Comparison of ENCODE assay signal across 34 mouse cellular contexts in the genomic region with DNA sequence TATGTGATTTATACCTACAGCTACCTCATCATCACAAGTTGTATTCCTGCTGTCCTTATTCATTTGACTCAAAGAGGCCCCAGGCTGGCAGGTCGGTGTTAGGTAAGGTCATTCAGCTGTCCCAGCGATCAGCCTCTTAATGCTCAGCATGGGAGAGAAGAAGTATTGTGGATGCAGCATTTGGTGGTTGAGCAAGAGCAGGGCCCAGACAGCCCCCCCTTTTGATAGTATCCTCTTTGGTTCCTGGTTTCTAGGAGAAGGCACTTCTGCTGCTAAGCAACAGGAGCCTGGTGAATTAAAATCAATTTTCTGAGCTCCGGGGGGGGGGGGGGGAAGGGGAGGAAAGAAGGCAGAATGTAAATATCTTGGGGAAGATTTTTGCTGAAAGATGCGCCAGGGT. TPM values are rescaled to one million over a fixed set of nuclear protein-coding genes. Genes with fewer than 3 reads are reported as not detected.
A peak's percentile ranks its signal among the peaks of the same experiment; 100 is the strongest.
DNase-seq lines count a peak whose midpoint lies in the region; ATAC-seq and TF ChIP-seq lines count a peak whose summit lies in the region.
"Had no signal": no experiment of that assay in that cellular context is flagged by ENCODE, and none has a peak within 500 bp of the region (broad histone marks: within the 10 kb centered on the region; RNA-seq: fewer than 3 reads in every experiment).

No protein-coding gene starts in this region.

- H3K36me3 ChIP-seq in forebrain, postnatal 0 days (ENCODE audit: insufficient read depth) = no peaks in the 10 kb centered on the region
- no peaks in the 10 kb centered on the region for H3K36me3 ChIP-seq in forebrain, embryonic 15.5 days
- H3K36me3 ChIP-seq: embryonic facial prominence, embryonic 10.5 days; liver, embryonic 13.5 days had no signal

- ATAC-seq in forebrain, postnatal 0 days = peak; percentile 86
- no peak for ATAC-seq in forebrain, embryonic 15.5 days (replicated peaks)
- ATAC-seq: CD4-positive, CD25-positive, alpha-beta regulatory T cell, adult 4 months; hindbrain, embryonic 16.5 days; intestine, embryonic 16.5 days had no signal

- TF ChIP-seq CTCF in forebrain, postnatal 0 days (IDR thresholded peaks at IDR 0.05; ENCODE audit: low read depth) = no peak

- intact Hi-C loops in left cerebral cortex, postnatal 25 days (cut with DNase I) = no loop called here

- no peak overlapping the region for H3K4me3 ChIP-seq in forebrain, postnatal 0 days (ENCODE audit: low read depth, low read length)
- H3K4me3 ChIP-seq in forebrain, embryonic 15.5 days = no peak overlapping the region
- H3K4me3 ChIP-seq: embryonic facial prominence, embryonic 10.5 days; liver, embryonic 13.5 days had no signal

- no peaks in the 10 kb centered on the region for H3K27me3 ChIP-seq in forebrain, postnatal 0 days (ENCODE audit: insufficient read depth, low read length)
- no peaks in the 10 kb centered on the region for H3K27me3 ChIP-seq in forebrain, embryonic 15.5 days

- no peaks in the 10 kb centered on the region for H3K4me1 ChIP-seq in forebrain, postnatal 0 days (ENCODE audit: insufficient read depth)
- H3K4me1 ChIP-seq in forebrain, embryonic 15.5 days = no peaks in the 10 kb centered on the region
- H3K4me1 ChIP-seq: embryonic facial prominence, embryonic 10.5 days; liver, embryonic 13.5 days had no signal

- no peaks in the 10 kb centered on the region for H3K9me3 ChIP-seq in forebrain, postnatal 0 days (ENCODE audit: low read length)
- no peaks in the 10 kb centered on the region for H3K9me3 ChIP-seq in forebrain, embryonic 15.5 days
- H3K9me3 ChIP-seq: liver, embryonic 13.5 days had no signal

- no peak overlapping the region for H3K4me2 ChIP-seq in forebrain, postnatal 0 days (ENCODE audit: low read depth)
- H3K4me2 ChIP-seq in forebrain, embryonic 15.5 days (replicated peaks) = no peak overlapping the region
- H3K4me2 ChIP-seq: heart, embryonic 11.5 days; liver, embryonic 13.5 days had no signal

- peak; percentile 8 for DNase-seq in forebrain, postnatal 0 days
- DNase-seq in left cerebral cortex, postnatal 25 days (ENCODE audit: low spot score in 2 of 2) = peak; percentile 3 to 15
- DNase-seq in left cerebral cortex, adult 18-20 months (ENCODE audit: low spot score in 2 of 2) = no peak
- peak; percentile 4 for DNase-seq in right cerebral cortex, postnatal 25 days
- no peak for DNase-seq in right cerebral cortex, postnatal 14 days
- no peak for DNase-seq in spleen, adult 18-20 months
- no peak for DNase-seq in adrenal gland, adult 18-20 months (ENCODE audit: low spot score in 2 of 2)
- DNase-seq: adrenal gland, postnatal 25 days; cerebellum, adult 11 months; cerebellum, adult 9-11 months; gastrocnemius, postnatal 14 days; heart, adult 11 months; kidney, adult 9 months; kidney, postnatal 25 days; liver, embryonic 13.5 days; lung, adult 2 months; lung, postnatal 14 days; thymus, postnatal 25 days had no signal

- no peak overlapping the region for H3K9ac ChIP-seq in forebrain, postnatal 0 days
- H3K9ac ChIP-seq in forebrain, embryonic 15.5 days (replicated peaks) = no peak overlapping the region
- H3K9ac ChIP-seq: liver, embryonic 13.5 days had no signal

- H3K27ac ChIP-seq in forebrain, postnatal 0 days (ENCODE audit: low read depth, low read length) = peak overlapping the region; percentile 15; the same call in 1 of the 2 replicates
- H3K27ac ChIP-seq in forebrain, embryonic 15.5 days (replicated peaks) = no peak overlapping the region
- H3K27ac ChIP-seq: embryonic facial prominence, embryonic 10.5 days; liver, embryonic 13.5 days had no signal

- WGBS in forebrain, postnatal 0 days = 52% methylated on average over 4 of the region's 4 CpGs
- 43% methylated on average over 4 of the region's 4 CpGs for WGBS in forebrain, embryonic 15.5 days

RNA-seq across cellular contexts. Expression of gene Zcchc13, which starts 28.6 kb away (rescaled TPM):
- not detected in 2 replicates for total RNA-seq in forebrain, postnatal 0 days (2014; rRNA removed)
- not detected in 2 replicates for polyA plus RNA-seq in forebrain, postnatal 0 days (2015; fragmentation: Nextera tagmentation; extraction: Ambion mirVana)
- not detected in 2 replicates for polyA plus RNA-seq in forebrain, embryonic 15.5 days (2015; fragmentation: Nextera tagmentation; extraction: Ambion mirVana)
- total RNA-seq in left cerebral cortex, postnatal 25 days (2021) = not detected
- total RNA-seq in left cerebral cortex, adult 18-20 months (2021) = not detected
- not detected for total RNA-seq in adrenal gland, adult 18-20 months (2021)
- total RNA-seq: adrenal gland, postnatal 25 days; gastrocnemius, postnatal 14 days; hematopoietic stem cell, adult 5-6 weeks; layer of hippocampus, postnatal 10 days; left cerebral cortex, postnatal 36 days; megakaryocyte progenitor cell, adult 5-6 weeks; monocyte, adult 5-6 weeks had no signal
- polyA plus RNA-seq: CD4-positive, CD25-positive, alpha-beta regulatory T cell, adult 4 months; embryonic facial prominence, embryonic 10.5 days; heart, embryonic 11.5 days; heart, postnatal 0 days; hindbrain, embryonic 16.5 days; intestine, embryonic 16.5 days; limb, embryonic 14.5 days; liver, embryonic 13.5 days; lung, adult 2 months; neural tube, embryonic 11.5 days; spleen, adult 2 months; stomach, embryonic 14.5 days had no signal

Comparison
In these comparisons a context has a peak if more than half of its experiments do, and no peak if none do; other contexts are left out.
1. DNase-seq: peak in forebrain, postnatal 0 days (single experiment), left cerebral cortex, postnatal 25 days (2 of 2) and right cerebral cortex, postnatal 25 days (single experiment); none in left cerebral cortex, adult 18-20 months (0 of 2), right cerebral cortex, postnatal 14 days (single experiment), spleen, adult 18-20 months (0 of 2) and adrenal gland, adult 18-20 months (0 of 2).